Mouse (Mus musculus) heart, postnatal 4 days (tissue): Measurements from ENCODE around the gene Slc1a6. TPM values are rescaled to one million over a fixed set of nuclear protein-coding genes. Genes with fewer than 3 reads are reported as not detected.

Experiments used
- total RNA-seq, 2 experiments: library from RNA; stranded (reverse); gene quantifications; 2 replicates each; pipeline ENCODE4 v1.2.3; 2021

Gene Slc1a6
- total RNA-seq, 2 experiments from 2014 or later, result 0.43 to 0.63 TPM

Other genes with a start within 250 kb of the Slc1a6 start
- 10 to 100 TPM; 64.9 to 74.5 TPM for gene Ilvbl, start 206.2 kb upstream of the Slc1a6 start, total RNA-seq
- 10 to 100 TPM; 21.4 to 22.0 TPM for gene Syde1, start 188.5 kb upstream of the Slc1a6 start, total RNA-seq
- gene Olfr1357, start 162.4 kb upstream of the Slc1a6 start, total RNA-seq, result not detected
- not detected for gene Casp14, start 62.2 kb upstream of the Slc1a6 start, total RNA-seq
- not detected for gene Ccdc105, start 27.4 kb upstream of the Slc1a6 start, total RNA-seq
- gene Olfr1356, start 71.7 kb downstream of the Slc1a6 start, total RNA-seq, result not detected
- gene Olfr1355, start 95.0 kb downstream of the Slc1a6 start, total RNA-seq, result not detected
- not detected for gene Olfr1354, start 132.7 kb downstream of the Slc1a6 start, total RNA-seq
- not detected for gene Olfr8, start 170.1 kb downstream of the Slc1a6 start, total RNA-seq
- not detected for gene Olfr1353, start 182.8 kb downstream of the Slc1a6 start, total RNA-seq
- gene Olfr1352, start 200.6 kb downstream of the Slc1a6 start, total RNA-seq, result not detected
- not detected for gene Olfr1351, start 232.0 kb downstream of the Slc1a6 start, total RNA-seq
- gene Olfr57, start 248.2 kb downstream of the Slc1a6 start, total RNA-seq, result not detected